Mouse (Mus musculus) brain, embryonic 14.5 days (tissue): ENCODE data around the gene Brca1.

Experiments used
- CTCF ChIP-seq: fragments of 200-500 bp; IDR thresholded peaks from 2 replicates; pipeline ENCODE4 v1.5.1; 2012; ENCODE audit warnings: inconsistent platforms, mild to moderate bottlenecking, moderate library complexity, borderline replicate concordance; ENCODE audit not compliant: insufficient read depth, insufficient read length; ENCODE audit errors: extremely low read depth
- POLR2A ChIP-seq: fragments of 200-500 bp; IDR thresholded peaks from 2 replicates; pipeline ENCODE4 v1.6.1; 2012; ENCODE audit warnings: mild to moderate bottlenecking, inconsistent platforms, borderline replicate concordance; ENCODE audit not compliant: poor library complexity, insufficient read depth, insufficient read length, severe bottlenecking; ENCODE audit errors: extremely low read depth

GRCm38 (mm10) chr11:101506269-101506780 is 45.4 kb downstream of the Brca1 start:
- TF ChIP-seq CTCF (no peak), POLR2A (no peak)
